Mouse (Mus musculus) cerebellum, adult 2 months (tissue): Measurements from ENCODE around the gene Mast4.

ENCODE experiments used
- CTCF ChIP-seq: fragments of 200-500 bp; IDR thresholded peaks from 2 replicates; pipeline ENCODE4 v1.5.1; 2011; ENCODE audit warnings: low read depth, mild to moderate bottlenecking, control low read depth, low read length, moderate library complexity, borderline replicate concordance; ENCODE audit not compliant: insufficient read depth
- POLR2A ChIP-seq: fragments of 200-500 bp; IDR thresholded peaks from 2 replicates; pipeline ENCODE4 v1.6.1; 2011; ENCODE audit warnings: low read length, control low read depth, borderline replicate concordance; ENCODE audit not compliant: insufficient read depth

DNA sequence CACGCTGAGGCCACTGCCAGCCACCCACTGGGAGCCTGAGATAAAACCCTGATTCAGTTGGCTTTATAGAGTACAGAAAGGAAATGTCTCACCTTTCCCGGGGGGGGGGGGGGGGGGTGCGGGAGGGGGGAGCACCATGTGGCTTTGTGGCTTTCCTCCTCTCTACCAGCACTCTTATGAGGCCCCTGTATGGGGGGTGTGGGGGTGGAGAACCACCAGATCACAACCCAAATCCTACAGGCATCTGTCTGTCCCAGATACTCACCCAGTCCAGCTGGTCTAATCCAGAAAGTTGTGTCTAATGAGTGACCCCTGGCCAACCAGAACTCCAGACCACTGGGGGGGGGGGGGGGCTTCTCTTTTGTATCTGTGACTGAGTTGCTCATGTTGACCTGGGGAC lies 15.0 kb downstream of the Mast4 start:
- TF ChIP-seq POLR2A (no peak), CTCF (no peak)
